Comparison of ENCODE assay signal across 23 mouse cellular contexts in genomic region chr4:38505875-38506274, GRCm38 (mm10).
DNase-seq lines count a peak whose midpoint lies in the region; ATAC-seq and TF ChIP-seq lines count a peak whose summit lies in the region.
"Had no signal": no experiment of that assay in that cellular context is flagged by ENCODE, and none has a peak within 500 bp of the region (broad histone marks: within the 10 kb centered on the region; RNA-seq: fewer than 3 reads in every experiment).

No protein-coding gene starts in this region.

- H3K4me1 ChIP-seq in forebrain, embryonic 13.5 days, result no peaks in the 10 kb centered on the region
- H3K4me1 ChIP-seq in forebrain, embryonic 10.5 days, result no peaks in the 10 kb centered on the region
- H3K4me1 ChIP-seq in forebrain, embryonic 14.5 days (ENCODE audit: control insufficient read depth, insufficient read depth, low read length), result no peaks in the 10 kb centered on the region
- no peaks in the 10 kb centered on the region for H3K4me1 ChIP-seq in forebrain, embryonic 11.5 days (replicated peaks; ENCODE audit: control insufficient read depth, insufficient read depth, low read length)
- H3K4me1 ChIP-seq in forebrain, postnatal 0 days (ENCODE audit: insufficient read depth), result no peaks in the 10 kb centered on the region
- no peaks in the 10 kb centered on the region for H3K4me1 ChIP-seq in forebrain, embryonic 12.5 days
- no peaks in the 10 kb centered on the region for H3K4me1 ChIP-seq in heart, embryonic 11.5 days (ENCODE audit: control insufficient read depth, insufficient read depth, low read length)

- peak; percentile 41; the same call in 1 of the 2 replicates for ATAC-seq in forebrain, embryonic 13.5 days
- peak; percentile 29; the same call in 1 of the 2 replicates for ATAC-seq in forebrain, embryonic 14.5 days
- no peak for ATAC-seq in forebrain, embryonic 11.5 days (replicated peaks; ENCODE audit: low FRiP score)
- ATAC-seq in forebrain, postnatal 0 days, result peak; percentile 62
- no peak for ATAC-seq in forebrain, embryonic 12.5 days (ENCODE audit: low FRiP score)
- no peak for ATAC-seq in heart, embryonic 11.5 days (replicated peaks; ENCODE audit: insufficient number of reproducible peaks, low FRiP score, low TSS enrichment)
- ATAC-seq: activated CD4-positive, CD25-positive, alpha-beta regulatory T cell, adult 4 months; CD4-positive, CD25-positive, alpha-beta regulatory T cell, adult 4 months; Patski had no signal

- no peak overlapping the region for H3K4me2 ChIP-seq in forebrain, embryonic 13.5 days
- no peak overlapping the region for H3K4me2 ChIP-seq in forebrain, embryonic 14.5 days (ENCODE audit: low read length)
- H3K4me2 ChIP-seq in forebrain, embryonic 11.5 days (ENCODE audit: low read depth, low read length, severe bottlenecking), result no peak overlapping the region
- no peak overlapping the region for H3K4me2 ChIP-seq in forebrain, postnatal 0 days (ENCODE audit: low read depth)
- H3K4me2 ChIP-seq in forebrain, embryonic 12.5 days, result no peak overlapping the region
- H3K4me2 ChIP-seq in heart, embryonic 11.5 days, result no peak overlapping the region

- no peak overlapping the region for H3K27ac ChIP-seq in forebrain, embryonic 13.5 days
- no peak overlapping the region for H3K27ac ChIP-seq in forebrain, embryonic 10.5 days
- H3K27ac ChIP-seq in forebrain, embryonic 14.5 days (ENCODE audit: low read depth, low read length), result no peak overlapping the region
- no peak overlapping the region for H3K27ac ChIP-seq in forebrain, embryonic 11.5 days (ENCODE audit: low read depth, low read length)
- no peak overlapping the region for H3K27ac ChIP-seq in forebrain, postnatal 0 days (ENCODE audit: low read depth, low read length)
- no peak overlapping the region for H3K27ac ChIP-seq in forebrain, embryonic 12.5 days
- no peak overlapping the region for H3K27ac ChIP-seq in heart, embryonic 11.5 days (ENCODE audit: low read depth, low read length)

- H3K9me3 ChIP-seq in forebrain, embryonic 13.5 days (replicated peaks), result no peaks in the 10 kb centered on the region
- H3K9me3 ChIP-seq in forebrain, embryonic 10.5 days, result no peaks in the 10 kb centered on the region
- H3K9me3 ChIP-seq in forebrain, embryonic 14.5 days (replicated peaks; ENCODE audit: control insufficient read depth, low read length), result no peaks in the 10 kb centered on the region
- H3K9me3 ChIP-seq in forebrain, embryonic 11.5 days (ENCODE audit: control insufficient read depth, low read length), result no peaks in the 10 kb centered on the region
- H3K9me3 ChIP-seq in forebrain, postnatal 0 days (ENCODE audit: low read length), result no peaks in the 10 kb centered on the region
- no peaks in the 10 kb centered on the region for H3K9me3 ChIP-seq in forebrain, embryonic 12.5 days
- H3K9me3 ChIP-seq in heart, embryonic 11.5 days (replicated peaks; ENCODE audit: control insufficient read depth, low read length), result no peaks in the 10 kb centered on the region

- no peaks in the 10 kb centered on the region for H3K36me3 ChIP-seq in forebrain, embryonic 13.5 days (ENCODE audit: poor library complexity, severe bottlenecking)
- no peaks in the 10 kb centered on the region for H3K36me3 ChIP-seq in forebrain, embryonic 10.5 days (replicated peaks)
- H3K36me3 ChIP-seq in forebrain, embryonic 14.5 days (ENCODE audit: control insufficient read depth, insufficient read depth, low read length), result no peaks in the 10 kb centered on the region
- no peaks in the 10 kb centered on the region for H3K36me3 ChIP-seq in forebrain, embryonic 11.5 days (ENCODE audit: control insufficient read depth, insufficient read depth, low read length)
- H3K36me3 ChIP-seq in forebrain, postnatal 0 days (ENCODE audit: insufficient read depth), result no peaks in the 10 kb centered on the region
- no peaks in the 10 kb centered on the region for H3K36me3 ChIP-seq in forebrain, embryonic 12.5 days (replicated peaks)
- no peaks in the 10 kb centered on the region for H3K36me3 ChIP-seq in heart, embryonic 11.5 days (ENCODE audit: control insufficient read depth, insufficient read depth, low read length)
- H3K36me3 ChIP-seq: G1E had no signal

- no peak overlapping the region for H3K4me3 ChIP-seq in forebrain, embryonic 13.5 days
- H3K4me3 ChIP-seq in forebrain, embryonic 10.5 days, result no peak overlapping the region
- no peak overlapping the region for H3K4me3 ChIP-seq in forebrain, embryonic 14.5 days (ENCODE audit: low read depth, low read length)
- H3K4me3 ChIP-seq in forebrain, embryonic 11.5 days (ENCODE audit: low read depth, low read length), result no peak overlapping the region
- no peak overlapping the region for H3K4me3 ChIP-seq in forebrain, postnatal 0 days (ENCODE audit: low read depth, low read length)
- H3K4me3 ChIP-seq in forebrain, embryonic 12.5 days (replicated peaks), result no peak overlapping the region
- H3K4me3 ChIP-seq in heart, embryonic 11.5 days (ENCODE audit: low read depth, low read length), result no peak overlapping the region

- WGBS in forebrain, embryonic 13.5 days, result 88% methylated on average over 1 of the region's 1 CpGs
- 97% methylated on average over 1 of the region's 1 CpGs for WGBS in forebrain, embryonic 10.5 days
- WGBS in forebrain, embryonic 14.5 days, result 80% methylated on average over 1 of the region's 1 CpGs
- WGBS in forebrain, embryonic 11.5 days, result 87% methylated on average over 1 of the region's 1 CpGs
- 77% methylated on average over 1 of the region's 1 CpGs for WGBS in forebrain, postnatal 0 days
- 85% methylated on average over 1 of the region's 1 CpGs for WGBS in forebrain, embryonic 12.5 days
- 70% methylated on average over 1 of the region's 1 CpGs for WGBS in heart, embryonic 11.5 days (ENCODE audit: insufficient replicate concordance)

- TF ChIP-seq CTCF in forebrain, postnatal 0 days (IDR thresholded peaks at IDR 0.05; ENCODE audit: low read depth), result no peak
- no peak for TF ChIP-seq CTCF in brain, embryonic 14.5 days (IDR thresholded peaks at IDR 0.05; ENCODE audit: borderline replicate concordance, extremely low read depth, insufficient read depth, insufficient read length)

- DNase-seq in forebrain, embryonic 10.5 days (ENCODE audit: extremely low spot score, low spot score), result no peak
- peak; percentile 44 for DNase-seq in forebrain, embryonic 14.5 days (ENCODE audit: low spot score)
- no peak for DNase-seq in forebrain, embryonic 11.5 days (ENCODE audit: low spot score)
- no peak for DNase-seq in forebrain, postnatal 0 days
- peak; percentile 54 for DNase-seq in brain, embryonic 14.5 days (ENCODE audit: low read depth)
- DNase-seq: adrenal gland, adult 2 months; adrenal gland, adult 8-10 months; adrenal gland, postnatal 10 days; adrenal gland, postnatal 14 days; adrenal gland, postnatal 25 days; adrenal gland, postnatal 36 days; B cell, adult 2 months; cerebellum, adult 11 months; cerebellum, adult 11-12 months; cerebellum, adult 18-20 months had no signal

- no peaks in the 10 kb centered on the region for H3K27me3 ChIP-seq in forebrain, embryonic 13.5 days
- no peaks in the 10 kb centered on the region for H3K27me3 ChIP-seq in forebrain, embryonic 10.5 days (ENCODE audit: poor library complexity, severe bottlenecking)
- no peaks in the 10 kb centered on the region for H3K27me3 ChIP-seq in forebrain, embryonic 14.5 days (replicated peaks; ENCODE audit: control insufficient read depth, insufficient read depth, low read length)
- no peaks in the 10 kb centered on the region for H3K27me3 ChIP-seq in forebrain, embryonic 11.5 days (ENCODE audit: control insufficient read depth, insufficient read depth, low read length)
- no peaks in the 10 kb centered on the region for H3K27me3 ChIP-seq in forebrain, postnatal 0 days (ENCODE audit: insufficient read depth, low read length)
- no peaks in the 10 kb centered on the region for H3K27me3 ChIP-seq in forebrain, embryonic 12.5 days
- H3K27me3 ChIP-seq in heart, embryonic 11.5 days (ENCODE audit: control insufficient read depth, insufficient read depth, low read length), result no peaks in the 10 kb centered on the region
- H3K27me3 ChIP-seq: CH12.LX, Patski had no signal

- TF ChIP-seq POLR2A in brain, embryonic 14.5 days (IDR thresholded peaks at IDR 0.05; ENCODE audit: borderline replicate concordance, extremely low read depth, insufficient read depth, insufficient read length, poor library complexity, severe bottlenecking), result no peak

- no peak overlapping the region for H3K9ac ChIP-seq in forebrain, embryonic 13.5 days
- H3K9ac ChIP-seq in forebrain, embryonic 14.5 days (ENCODE audit: low read length), result no peak overlapping the region
- H3K9ac ChIP-seq in forebrain, embryonic 11.5 days (ENCODE audit: low read length), result no peak overlapping the region
- no peak overlapping the region for H3K9ac ChIP-seq in forebrain, postnatal 0 days
- H3K9ac ChIP-seq in forebrain, embryonic 12.5 days, result no peak overlapping the region
- no peak overlapping the region for H3K9ac ChIP-seq in heart, embryonic 11.5 days (ENCODE audit: low read depth, low read length)

Comparison
In these comparisons a context has a peak if more than half of its experiments do, and no peak if none do; other contexts are left out.
1. ATAC-seq: peak in forebrain, embryonic 13.5 days (single experiment), forebrain, embryonic 14.5 days (single experiment) and forebrain, postnatal 0 days (single experiment); none in forebrain, embryonic 11.5 days (single experiment), forebrain, embryonic 12.5 days (single experiment) and heart, embryonic 11.5 days (single experiment).
2. DNase-seq: peak in forebrain, embryonic 14.5 days (single experiment) and brain, embryonic 14.5 days (single experiment); none in forebrain, embryonic 10.5 days (single experiment), forebrain, embryonic 11.5 days (single experiment) and forebrain, postnatal 0 days (single experiment).